Mouse (Mus musculus) megakaryocyte, embryonic 14.5 days (primary cell): ENCODE measurements around the gene Gabra3.

Experiments used
- FLI1 ChIP-seq: IDR thresholded peaks from 2 replicates; pipeline ENCODE4 v1.6.1; 2012; ENCODE audit warnings: low read length, inconsistent platforms, mixed read lengths
- GATA1 ChIP-seq: IDR thresholded peaks from 3 replicates; pipeline ENCODE4 v1.6.1; 2012; ENCODE audit warnings: mixed read lengths, low read length, inconsistent platforms, borderline replicate concordance

- TF ChIP-seq GATA1 = no peak
- no peak for TF ChIP-seq FLI1
Measured at GRCm38 (mm10) chrX:72650688-72651087, 6.0 kb downstream of the Gabra3 start.
